Mouse (Mus musculus) liver, adult 2 months (tissue): ENCODE measurements at regions not wholly inside any gene's neighbourhood (a gene's known extent, or its start where the extent isn't known, plus 50 kb on each side); places are given as distances from the start of the nearest gene placed in this dataset.

ENCODE experiments used
- CTCF ChIP-seq: fragments of 200-500 bp; IDR thresholded peaks from 2 replicates; pipeline ENCODE4 v1.5.1; 2011; ENCODE audit warnings: low read depth, low read length, control low read depth
- POLR2A ChIP-seq: fragments of 200-500 bp; IDR thresholded peaks from 2 replicates; pipeline ENCODE4 v1.6.1; 2011; ENCODE audit warnings: low read length, control low read depth; ENCODE audit not compliant: insufficient read depth; ENCODE audit errors: extremely low read depth

DNA sequence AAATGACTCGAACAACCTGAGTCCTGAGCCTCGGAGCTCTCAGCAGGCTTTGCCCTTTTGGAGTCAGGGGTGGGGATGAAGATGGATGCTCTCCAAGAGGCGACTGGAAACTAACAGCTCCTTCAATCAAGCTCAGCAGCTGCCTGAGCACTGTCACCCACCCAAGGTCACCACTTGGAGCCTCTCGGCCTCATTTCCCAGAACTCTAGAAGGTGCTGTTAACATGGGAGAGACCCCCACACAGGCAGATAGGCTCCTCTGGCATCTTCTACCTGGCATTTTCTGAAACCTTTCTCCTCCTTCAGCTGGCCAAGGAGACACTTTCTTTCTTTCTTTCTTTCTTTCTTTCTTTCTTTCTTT lies 67.0 kb upstream of the Noct start:
- TF ChIP-seq CTCF = no peak
- no peak for TF ChIP-seq POLR2A
